Mouse (Mus musculus) forebrain, embryonic 12.5 days (tissue): ENCODE results near the gene Prune1. TPM values are rescaled to one million over a fixed set of nuclear protein-coding genes. Genes with fewer than 3 reads are reported as not detected.

Experiments used
- ATAC-seq: fragments of 200-750 bp; cut with Nextera tagmentation; 2 replicates; pipeline ENCODE4 v1.8.0; 2017; ENCODE audit warnings: moderate TSS enrichment; ENCODE audit not compliant: low FRiP score
- H3K27ac ChIP-seq: fragments of 300-500 bp; sonication (generic); 2 replicates; pipeline ENCODE4 v1.5.1; 2016; ENCODE audit warnings: mild to moderate bottlenecking
- H3K27me3 ChIP-seq: fragments of 300-500 bp; sonication (generic); 2 replicates; pipeline ENCODE4 v1.6.1; 2016; ENCODE audit warnings: mild to moderate bottlenecking
- H3K36me3 ChIP-seq: fragments of 300-500 bp; sonication (generic); replicated peaks from 2 replicates; pipeline ENCODE4 v1.6.1; 2016; ENCODE audit warnings: mild to moderate bottlenecking
- H3K4me1 ChIP-seq: fragments of 300-500 bp; sonication (generic); 2 replicates; pipeline ENCODE4 v1.6.1; 2016
- H3K4me2 ChIP-seq: fragments of 300-500 bp; sonication (generic); 2 replicates; pipeline ENCODE4 v1.6.1; 2016; ENCODE audit warnings: mild to moderate bottlenecking, moderate library complexity
- H3K4me3 ChIP-seq: fragments of 300-500 bp; sonication (generic); replicated peaks from 2 replicates; pipeline ENCODE4 v1.5.1; 2016; ENCODE audit warnings: mild to moderate bottlenecking
- H3K9ac ChIP-seq: fragments of 300-500 bp; sonication (generic); 2 replicates; pipeline ENCODE4 v1.6.1; 2016; ENCODE audit warnings: mild to moderate bottlenecking
- H3K9me3 ChIP-seq: fragments of 300-500 bp; sonication (generic); 2 replicates; pipeline ENCODE4 v1.6.1; 2016
- WGBS: fragments of 180-500 bp; shearing (Covaris S2); methylation state at CpG from one replicate; pipeline ENCODE4 v1.1.7; 2016; 5-methylcytosine and 5-hydroxymethylcytosine counted together
- polyA plus RNA-seq: library from polyadenylated mRNA; unstranded; fragments of >200 nt; fragmentation: Nextera tagmentation; extraction: Ambion mirVana; gene quantifications from 2 replicates; pipeline ENCODE4 v1.2.1, GENCODE M21; 2016

Gene Prune1
- polyA plus RNA-seq, 1 experiment from 2014 or later, result 30.9 TPM

DNA sequence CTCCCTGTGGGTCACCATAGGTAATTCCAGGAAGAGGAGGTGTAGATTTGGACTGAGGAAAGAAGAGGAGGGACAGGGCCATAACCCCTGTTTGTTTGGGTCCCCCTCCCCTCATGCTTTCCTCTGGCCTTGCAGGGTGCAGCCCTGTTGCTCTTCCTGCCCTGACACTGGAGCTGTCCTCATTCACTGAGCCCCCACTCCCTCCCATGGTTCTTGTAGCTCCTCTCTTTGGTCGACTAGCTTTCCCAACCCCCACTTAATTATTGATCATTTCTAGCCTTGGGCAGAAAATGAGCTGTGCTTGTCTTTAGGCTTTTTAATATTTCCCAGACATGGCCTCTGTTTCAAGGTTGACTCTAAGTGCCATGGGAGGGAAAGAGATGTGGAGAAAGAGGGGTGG is 2.2 kb upstream of the Prune1 start:
- Histone ChIP-seq H3K36me3 (peaks cover 15% of the 10 kb centered on the region), H3K27me3 (no peaks in the 10 kb centered on the region), H3K4me1 (peaks cover 19% of the 10 kb centered on the region), H3K9ac (peak overlapping the region; percentile 76), H3K27ac (0 out of 2 replicates have a peak overlapping the region, but pooled peaks have one; percentile 95), H3K9me3 (no peaks in the 10 kb centered on the region), H3K4me3 (peak overlapping the region; percentile 70), H3K4me2 (peak overlapping the region; percentile 74)
- WGBS, result 36% methylated on average over 1 of the region's 1 CpGs
- no peak for ATAC-seq

DNA sequence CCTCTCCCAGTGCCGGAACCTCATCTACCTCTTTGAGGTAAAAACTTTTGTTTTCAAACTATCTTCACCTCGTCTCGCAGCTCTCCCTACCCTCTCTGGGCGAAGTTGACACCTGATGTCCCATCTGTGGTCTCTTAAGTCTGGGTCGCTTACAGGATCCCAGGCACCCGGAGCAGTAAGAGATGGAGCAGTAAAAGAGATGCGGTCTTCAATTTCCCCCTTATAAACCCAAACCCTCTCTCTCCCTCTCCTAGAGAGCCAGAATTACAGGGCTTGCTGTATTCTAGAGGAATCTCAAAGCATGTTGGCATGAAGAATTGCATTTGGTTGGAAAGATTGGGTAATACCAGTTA is 1.7 kb upstream of the Prune1 start:
- Histone ChIP-seq H3K4me2 (peak overlapping the region; percentile 74), H3K9me3 (no peaks in the 10 kb centered on the region), H3K9ac (peak overlapping the region; percentile 76), H3K4me1 (peaks cover 19% of the 10 kb centered on the region), H3K27ac (peak overlapping the region; percentile 95), H3K36me3 (peaks cover 13% of the 10 kb centered on the region), H3K4me3 (peak overlapping the region; percentile 70), H3K27me3 (no peaks in the 10 kb centered on the region)
- 2% methylated on average over 7 of the region's 7 CpGs for WGBS
- ATAC-seq, result no peak

DNA sequence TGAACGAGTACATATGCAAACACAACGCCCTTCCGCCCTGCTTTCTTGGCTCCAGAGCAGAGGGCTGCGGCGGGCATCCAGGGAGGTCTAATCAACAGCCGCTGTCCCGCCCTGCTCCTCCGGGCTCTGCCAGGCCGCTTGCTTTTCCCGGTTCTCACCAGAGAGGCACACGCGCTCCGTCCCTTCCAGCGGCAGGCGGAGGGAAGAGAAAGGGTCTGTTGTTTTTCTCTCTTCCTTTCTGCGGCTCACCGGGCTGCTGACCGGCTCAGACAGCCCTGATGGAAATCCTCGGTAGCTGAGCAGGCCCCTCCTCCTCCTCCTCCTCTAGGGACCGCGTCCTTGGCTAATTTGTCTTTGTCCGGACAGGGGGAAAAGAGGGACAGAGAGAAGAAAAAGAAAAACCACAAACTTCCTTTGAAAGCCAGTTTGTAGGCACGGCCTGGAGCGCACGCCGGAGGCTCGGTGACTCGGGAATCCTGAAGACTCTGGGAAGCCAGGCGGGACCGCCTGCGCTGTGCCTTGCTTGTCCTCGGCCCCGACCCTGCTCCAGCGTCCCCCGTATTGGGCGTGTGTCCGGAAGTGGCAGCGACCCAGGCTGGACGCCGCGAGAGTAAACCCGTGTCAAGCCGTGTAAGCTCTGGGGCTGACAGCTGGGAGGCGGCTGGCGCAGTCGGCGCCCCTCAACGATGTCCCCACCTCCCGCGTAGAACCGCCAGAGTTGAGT is 1.2 kb upstream of the Prune1 start:
- Histone ChIP-seq H3K9me3 (no peaks in the 10 kb centered on the region), H3K36me3 (peaks cover 8% of the 10 kb centered on the region), H3K9ac (peak overlapping the region; percentile 76), H3K27ac (peak overlapping the region; percentile 95), H3K4me2 (peak overlapping the region; percentile 74), H3K4me3 (peak overlapping the region; percentile 70), H3K27me3 (no peaks in the 10 kb centered on the region), H3K4me1 (peaks cover 19% of the 10 kb centered on the region)
- under 1% methylated on average over 48 of the region's 51 CpGs for WGBS
- ATAC-seq, result peak; percentile 69

DNA sequence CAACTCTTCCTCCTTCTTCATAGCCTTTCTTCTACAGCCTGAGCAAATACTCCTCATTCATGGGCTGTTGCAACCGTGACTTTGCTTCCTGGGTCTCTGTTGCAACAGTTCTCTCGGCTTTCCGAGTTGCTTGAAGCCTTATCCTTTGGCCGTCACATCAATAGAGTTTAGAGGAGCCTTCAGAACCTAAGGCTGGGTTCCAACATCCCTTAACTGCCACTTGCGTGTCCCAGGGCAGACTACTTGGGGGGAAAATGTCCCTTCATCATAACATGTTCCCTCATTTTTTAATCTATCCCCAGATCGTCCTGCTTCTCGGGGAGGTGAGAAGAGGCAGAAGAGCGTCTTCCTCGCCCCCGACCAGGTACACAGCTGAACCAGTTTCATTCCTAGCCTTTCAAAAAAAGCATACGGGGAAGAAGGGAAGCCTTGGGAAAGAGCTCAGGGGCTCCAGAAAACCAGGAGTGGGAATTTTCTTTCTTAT is 547 bp upstream of the Prune1 start:
- Histone ChIP-seq H3K27me3 (no peaks in the 10 kb centered on the region), H3K27ac (peak overlapping the region; percentile 95), H3K9me3 (no peaks in the 10 kb centered on the region), H3K4me1 (peaks cover 19% of the 10 kb centered on the region), H3K9ac (peak overlapping the region; percentile 76), H3K4me3 (peak overlapping the region; percentile 70), H3K4me2 (peak overlapping the region; percentile 74), H3K36me3 (peaks cover 2% of the 10 kb centered on the region)
- 1% methylated on average over 11 of the region's 11 CpGs for WGBS
- no peak for ATAC-seq

DNA sequence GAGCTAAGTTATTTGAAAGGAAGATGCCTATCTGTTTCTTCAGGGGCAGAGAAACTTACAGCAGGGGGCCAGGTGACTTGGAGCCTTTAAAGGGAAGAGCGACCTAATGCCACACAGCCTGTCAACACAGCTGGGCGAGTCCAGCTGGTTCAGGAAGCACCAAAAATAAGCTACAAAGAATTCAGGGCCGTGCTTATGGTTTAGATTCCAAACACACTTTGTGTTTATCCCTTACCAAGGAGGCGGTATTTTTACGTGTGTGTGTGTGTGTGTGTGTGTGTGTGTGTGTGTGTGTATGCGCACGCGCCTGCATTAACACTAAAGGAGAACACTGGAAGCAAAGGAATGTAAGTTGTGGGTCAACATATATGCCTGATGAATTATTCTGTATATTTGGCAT is 1.1 kb downstream of the Prune1 start:
- peak overlapping the region; percentile 4 for H3K27ac ChIP-seq
- no peak for ATAC-seq

DNA sequence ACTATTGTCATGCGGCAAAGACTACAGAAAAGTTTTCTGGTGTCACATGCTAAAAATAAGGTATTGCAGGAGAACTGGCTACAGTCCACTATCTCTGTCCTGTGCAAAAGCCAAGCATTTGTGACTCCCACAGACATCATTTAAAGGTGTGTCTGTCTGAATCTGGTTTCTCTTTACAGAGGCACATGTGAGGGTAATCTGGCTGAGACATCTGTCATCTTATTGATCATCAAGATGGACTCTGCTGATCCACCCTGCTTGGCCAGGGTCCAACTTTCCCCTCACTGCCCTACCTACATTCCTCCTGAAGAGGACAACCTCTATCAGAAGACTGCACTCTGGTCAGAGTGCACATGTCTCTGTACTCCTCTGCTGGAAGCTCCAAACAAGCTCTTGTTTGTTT is 4.7 kb downstream of the Prune1 start:
- peaks cover 4% of the 10 kb centered on the region; the same call in 1 of the 2 replicates for H3K36me3 ChIP-seq
- 93% methylated on average over 1 of the region's 1 CpGs for WGBS
- ATAC-seq, result no peak
- H3K4me3 ChIP-seq, result no peak overlapping the region
- H3K27ac ChIP-seq, result no peak overlapping the region
- no peak overlapping the region for H3K4me2 ChIP-seq
- peaks cover 5% of the 10 kb centered on the region for H3K4me1 ChIP-seq
- no peak overlapping the region for H3K9ac ChIP-seq
- H3K9me3 ChIP-seq, result no peaks in the 10 kb centered on the region
- no peaks in the 10 kb centered on the region for H3K27me3 ChIP-seq

More for the DNA sequence above, 1.1 kb downstream of the Prune1 start:
- 35% methylated on average over 8 of the region's 8 CpGs for WGBS
- Histone ChIP-seq H3K9ac (peak overlapping the region; percentile 75; the same call in 1 of the 2 replicates), H3K4me1 (peaks cover 19% of the 10 kb centered on the region), H3K27me3 (no peaks in the 10 kb centered on the region), H3K4me2 (peak overlapping the region; percentile 74), H3K36me3 (no peaks in the 10 kb centered on the region; the same call in 1 of the 2 replicates), H3K4me3 (peak overlapping the region; percentile 70), H3K9me3 (no peaks in the 10 kb centered on the region)

DNA sequence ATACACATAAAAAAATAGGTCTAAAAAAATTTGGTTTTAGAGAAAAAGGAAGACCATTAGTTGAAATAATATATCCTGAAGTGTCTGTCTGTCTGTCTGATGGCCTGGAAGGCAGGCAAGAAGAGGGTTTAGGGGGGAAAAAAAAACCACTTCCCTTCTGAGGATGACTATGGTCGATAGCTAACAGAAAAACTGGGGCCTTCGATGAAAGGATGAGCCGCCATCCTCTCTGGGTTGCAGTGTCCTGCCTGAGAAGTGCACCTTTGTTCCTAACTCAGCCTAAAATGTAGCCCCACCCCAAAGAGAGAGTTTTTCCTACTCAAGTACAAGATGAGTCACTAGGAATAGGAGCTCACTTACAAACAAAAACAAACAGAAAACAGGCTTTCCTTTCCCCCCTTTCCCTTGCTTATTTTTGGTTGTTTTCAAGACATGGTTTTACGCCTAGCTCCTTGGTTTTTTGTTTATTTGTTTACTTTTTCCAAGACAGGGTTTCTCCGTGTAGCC is 5.4 kb downstream of the Prune1 start:
- Histone ChIP-seq H3K4me1 (peaks cover 4% of the 10 kb centered on the region), H3K4me3 (no peak overlapping the region), H3K4me2 (no peak overlapping the region), H3K27ac (no peak overlapping the region), H3K9me3 (no peaks in the 10 kb centered on the region), H3K27me3 (no peaks in the 10 kb centered on the region), H3K9ac (no peak overlapping the region), H3K36me3 (peaks cover 4% of the 10 kb centered on the region; the same call in 1 of the 2 replicates)
- no peak for ATAC-seq
- WGBS, result 80% methylated on average over 5 of the region's 5 CpGs

DNA sequence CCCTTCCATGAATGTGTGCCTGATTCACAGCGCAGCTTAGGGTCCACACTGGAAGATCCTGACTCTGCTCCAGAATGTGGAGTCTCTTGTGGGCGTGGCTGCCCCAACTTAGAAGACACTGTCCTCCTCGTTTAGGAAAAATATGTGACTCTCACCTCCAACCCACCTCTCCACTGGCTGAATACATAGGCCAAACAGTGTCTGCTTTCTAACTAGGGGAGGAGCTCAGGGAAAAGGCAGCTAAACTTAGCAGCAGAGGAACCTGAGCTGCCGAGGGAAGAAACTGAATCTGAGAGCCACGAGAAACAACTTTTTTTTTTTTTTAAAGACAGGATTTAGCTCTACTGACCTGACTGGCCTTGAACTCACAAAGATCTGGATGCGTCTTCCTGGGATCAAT is 6.7 kb downstream of the Prune1 start:
- no peak overlapping the region for H3K4me2 ChIP-seq
- no peak overlapping the region for H3K9ac ChIP-seq
- no peaks in the 10 kb centered on the region for H3K9me3 ChIP-seq
- WGBS, result 82% methylated on average over 6 of the region's 6 CpGs
- H3K36me3 ChIP-seq, result peaks cover 4% of the 10 kb centered on the region; the same call in 1 of the 2 replicates
- H3K27me3 ChIP-seq, result no peaks in the 10 kb centered on the region
- no peak for ATAC-seq
- no peak overlapping the region for H3K27ac ChIP-seq
- H3K4me1 ChIP-seq, result no peaks in the 10 kb centered on the region
- H3K4me3 ChIP-seq, result no peak overlapping the region

DNA sequence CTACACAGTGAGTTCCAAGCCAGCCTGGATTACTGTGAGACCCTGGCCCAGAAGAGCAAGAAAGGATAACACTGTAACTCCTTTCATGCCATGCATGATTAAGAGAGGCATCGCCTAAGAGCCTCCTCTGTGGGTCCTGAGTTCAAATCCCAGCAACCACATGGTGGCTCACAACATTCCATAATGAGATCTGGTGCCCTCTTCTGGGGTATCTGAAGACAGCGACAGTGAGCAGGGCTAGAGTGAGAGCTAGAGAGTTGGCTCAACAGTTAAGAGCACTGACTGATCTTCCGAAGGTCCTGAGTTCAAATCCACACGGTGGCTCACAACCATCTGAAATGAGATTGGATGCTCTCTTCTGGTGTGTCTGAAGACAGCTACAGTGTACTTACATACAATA is 7.4 kb downstream of the Prune1 start:
- H3K9ac ChIP-seq, result no peak overlapping the region
- H3K9me3 ChIP-seq, result no peaks in the 10 kb centered on the region
- H3K4me1 ChIP-seq, result no peaks in the 10 kb centered on the region
- ATAC-seq, result no peak
- WGBS, result 91% methylated on average over 4 of the region's 4 CpGs
- peaks cover 4% of the 10 kb centered on the region; the same call in 1 of the 2 replicates for H3K36me3 ChIP-seq
- no peaks in the 10 kb centered on the region for H3K27me3 ChIP-seq
- no peak overlapping the region for H3K27ac ChIP-seq
- H3K4me2 ChIP-seq, result no peak overlapping the region
- H3K4me3 ChIP-seq, result no peak overlapping the region

DNA sequence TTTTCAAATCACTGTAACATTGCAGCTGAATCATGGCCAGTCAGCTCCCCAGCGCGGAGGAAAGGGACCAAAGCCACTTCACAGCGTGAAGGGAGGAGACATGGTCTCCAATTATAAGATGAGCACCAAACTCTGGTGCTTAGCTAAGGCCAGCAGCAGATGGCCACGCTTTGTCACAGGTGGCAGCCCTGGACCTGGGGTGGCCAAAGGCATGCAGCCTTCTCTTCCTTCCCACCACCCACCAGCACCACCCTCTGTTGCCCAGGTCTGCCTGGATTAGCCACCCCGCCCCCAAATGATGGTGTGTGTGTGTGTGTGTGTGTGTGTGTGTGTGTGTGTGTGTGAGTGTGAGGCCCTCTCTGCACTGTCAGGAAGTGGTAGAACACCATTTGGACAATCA is 8.4 kb downstream of the Prune1 start:
- no peaks in the 10 kb centered on the region for H3K27me3 ChIP-seq
- ATAC-seq, result no peak

DNA sequence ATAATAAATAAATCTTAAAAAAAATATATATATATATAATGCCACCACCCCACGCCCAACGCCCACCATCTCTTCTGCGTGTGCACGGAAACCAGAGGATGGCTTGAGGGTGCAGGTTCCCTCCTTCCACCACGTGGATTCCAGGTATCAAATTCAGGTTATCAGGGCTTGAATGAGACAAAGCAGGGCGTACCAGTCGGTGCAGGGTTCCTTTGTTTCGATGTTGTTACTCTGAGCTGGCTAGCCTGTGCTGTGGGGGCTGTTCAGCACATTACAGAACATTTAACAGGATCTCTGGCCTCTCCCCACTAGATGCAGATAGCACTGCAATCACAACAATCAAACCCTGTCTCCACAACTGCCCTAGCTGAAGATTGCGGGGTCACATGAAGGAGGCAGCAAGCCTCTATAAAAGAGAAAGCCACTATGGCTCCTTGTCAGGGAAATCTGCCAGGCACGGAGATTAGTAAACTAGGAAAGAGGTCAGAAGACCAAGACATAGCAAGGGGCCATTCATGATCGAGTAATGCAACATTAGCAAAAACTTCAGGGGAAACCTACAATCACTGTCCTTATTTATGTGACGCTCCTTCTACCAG is 11.0 kb downstream of the Prune1 start:
- no peak for ATAC-seq
- WGBS, result 84% methylated on average over 12 of the region's 12 CpGs
- no peak overlapping the region for H3K9ac ChIP-seq
- H3K9me3 ChIP-seq, result no peaks in the 10 kb centered on the region
- no peak overlapping the region for H3K27ac ChIP-seq
- no peak overlapping the region for H3K4me3 ChIP-seq
- no peaks in the 10 kb centered on the region for H3K4me1 ChIP-seq
- no peak overlapping the region for H3K4me2 ChIP-seq
- H3K27me3 ChIP-seq, result no peaks in the 10 kb centered on the region
- peaks cover 19% of the 10 kb centered on the region for H3K36me3 ChIP-seq

More for the DNA sequence above, 8.4 kb downstream of the Prune1 start:
- Histone ChIP-seq H3K9me3 (no peaks in the 10 kb centered on the region), H3K4me3 (no peak overlapping the region), H3K9ac (no peak overlapping the region), H3K4me2 (no peak overlapping the region), H3K36me3 (peaks cover 4% of the 10 kb centered on the region; the same call in 1 of the 2 replicates), H3K27ac (no peak overlapping the region), H3K4me1 (no peaks in the 10 kb centered on the region)
- WGBS, result 96% methylated on average over 5 of the region's 5 CpGs

DNA sequence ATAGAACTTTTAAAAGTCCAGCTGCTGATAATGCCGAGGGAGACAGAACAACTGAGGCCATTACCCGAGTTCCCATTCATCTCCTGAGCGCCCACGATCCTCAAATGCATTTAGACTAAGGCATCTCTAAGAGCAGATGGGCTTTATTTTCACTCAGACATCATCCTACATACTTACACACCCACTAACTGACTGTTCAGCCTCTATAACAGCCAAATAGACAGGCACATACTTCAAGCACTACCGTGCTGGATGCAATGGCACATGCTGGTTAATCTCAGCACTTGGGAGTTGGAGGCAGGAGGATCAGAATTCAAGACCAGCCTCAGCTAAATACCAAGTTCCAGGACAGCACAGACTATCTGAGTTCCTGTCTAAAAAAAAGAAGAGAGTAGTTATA is 12.1 kb downstream of the Prune1 start:
- H3K4me1 ChIP-seq, result no peaks in the 10 kb centered on the region
- peaks cover 25% of the 10 kb centered on the region for H3K36me3 ChIP-seq
- no peaks in the 10 kb centered on the region for H3K9me3 ChIP-seq
- no peak overlapping the region for H3K4me3 ChIP-seq
- WGBS, result 87% methylated on average over 5 of the region's 5 CpGs
- no peaks in the 10 kb centered on the region for H3K27me3 ChIP-seq
- no peak for ATAC-seq
- no peak overlapping the region for H3K27ac ChIP-seq
- H3K4me2 ChIP-seq, result no peak overlapping the region
- no peak overlapping the region for H3K9ac ChIP-seq
